Mouse (Mus musculus) neutrophil, adult 5-6 weeks (primary cell): ENCODE data around the gene Nmur2. TPM values are rescaled to one million over a fixed set of nuclear protein-coding genes. Genes with fewer than 3 reads are reported as not detected.

Experiments used
- ATAC-seq: fragments of 151-379, 151-347 bp; 2 replicates; pipeline ENCODE4 v1.8.0; 2017; ENCODE audit warnings: mild to moderate bottlenecking, moderate TSS enrichment; ENCODE audit not compliant: insufficient number of reproducible peaks, poor library complexity, low FRiP score, severe bottlenecking; ENCODE audit errors: extremely low read depth
- total RNA-seq: library from RNA; stranded (forward); fragments of 200-1000 nt; gene quantifications from 2 replicates; pipeline ENCODE4 v1.2.3, GENCODE M21; 2017

The Nmur2 gene
- not detected in 2 replicates for total RNA-seq

DNA sequence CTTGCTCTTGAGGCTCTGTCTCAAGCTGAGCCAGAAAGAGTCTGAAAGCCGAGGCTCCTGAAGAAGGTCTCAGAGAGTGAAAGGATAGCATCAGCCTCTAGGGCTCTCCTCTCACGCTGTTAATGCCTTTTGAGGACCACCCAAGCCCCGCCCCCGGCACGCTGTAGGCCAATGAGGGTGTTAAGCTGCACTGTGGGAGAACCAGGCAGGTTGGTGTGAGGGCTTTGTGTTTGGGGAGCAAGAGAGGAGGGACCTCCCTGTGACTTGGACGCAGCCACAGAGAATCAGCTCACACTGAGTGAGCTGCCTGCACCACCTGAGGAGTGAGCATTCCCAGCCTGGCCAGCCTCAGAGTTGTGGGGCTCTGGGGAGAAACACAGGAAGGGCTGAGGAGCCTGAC is at the start of gene Nmur2:
TSS of gene Nmur2 (minus strand) at position 94 of the 400 bp plus-strand sequence.
- no peak for ATAC-seq

DNA sequence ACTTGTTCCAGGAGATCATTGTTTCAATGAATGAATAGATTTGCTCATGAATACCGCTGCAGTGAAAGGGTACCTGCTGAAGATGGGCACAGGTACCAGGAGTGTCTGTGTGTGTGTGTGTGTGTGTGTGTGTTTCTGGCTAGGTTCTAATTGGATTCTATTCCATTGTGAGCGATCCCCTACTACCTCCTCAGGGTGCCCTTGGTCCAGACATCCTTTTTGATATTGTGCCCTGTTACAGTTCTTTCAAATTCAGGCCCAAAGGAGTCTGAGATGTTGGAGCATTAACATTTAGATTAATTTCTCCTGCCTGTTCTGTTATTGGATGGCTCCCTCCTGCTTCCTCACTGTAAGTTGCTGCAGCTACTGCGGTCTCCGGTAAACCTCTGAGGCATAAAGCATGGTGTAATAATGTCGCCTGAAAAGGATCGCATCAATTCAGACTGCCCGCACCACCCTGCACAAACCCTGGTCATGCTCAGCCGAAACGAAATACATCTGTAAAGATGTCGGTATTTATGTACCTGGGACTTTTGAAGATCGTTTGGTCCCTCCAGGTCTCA is 48.4 kb upstream of the Nmur2 start:
- no peak for ATAC-seq

DNA sequence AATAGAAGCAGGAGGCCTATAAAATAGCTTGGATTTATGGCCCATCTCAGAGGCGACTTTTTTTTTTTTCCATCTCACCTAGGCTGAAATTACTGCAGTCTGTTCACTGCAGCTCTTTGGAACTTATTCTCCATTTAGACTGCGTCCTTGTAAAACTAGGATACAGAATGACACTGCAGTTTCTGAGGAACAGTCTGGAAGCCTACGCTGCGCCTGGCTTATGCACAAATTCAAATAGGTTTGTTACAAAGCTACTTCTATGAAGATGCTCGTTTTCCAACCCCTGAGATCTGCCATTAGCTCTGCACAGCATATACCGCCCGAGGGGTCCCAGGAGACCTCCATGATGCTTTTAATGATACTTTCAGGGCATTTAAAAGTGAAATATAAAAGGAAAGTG is 31.3 kb upstream of the Nmur2 start:
- no peak for ATAC-seq

DNA sequence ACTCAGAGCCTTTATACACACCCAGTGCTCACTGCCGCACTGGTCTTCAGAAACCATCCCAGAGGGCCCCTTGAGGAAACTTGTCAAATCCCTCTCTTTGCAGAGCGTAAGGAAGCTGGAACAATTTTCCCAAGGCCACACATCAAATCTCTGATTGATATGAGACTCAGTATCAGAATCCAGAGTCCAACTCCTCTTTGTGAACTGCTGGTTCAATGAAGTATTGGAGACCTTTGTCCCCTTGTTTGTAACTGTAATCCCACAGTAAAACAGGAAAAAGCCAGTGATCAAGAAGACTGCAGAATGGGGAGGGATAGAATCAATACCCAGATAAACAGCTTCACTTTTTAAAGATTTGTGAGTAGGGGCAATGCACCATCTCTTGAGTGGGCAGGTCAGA is 28.8 kb upstream of the Nmur2 start:
- ATAC-seq, result no peak

DNA sequence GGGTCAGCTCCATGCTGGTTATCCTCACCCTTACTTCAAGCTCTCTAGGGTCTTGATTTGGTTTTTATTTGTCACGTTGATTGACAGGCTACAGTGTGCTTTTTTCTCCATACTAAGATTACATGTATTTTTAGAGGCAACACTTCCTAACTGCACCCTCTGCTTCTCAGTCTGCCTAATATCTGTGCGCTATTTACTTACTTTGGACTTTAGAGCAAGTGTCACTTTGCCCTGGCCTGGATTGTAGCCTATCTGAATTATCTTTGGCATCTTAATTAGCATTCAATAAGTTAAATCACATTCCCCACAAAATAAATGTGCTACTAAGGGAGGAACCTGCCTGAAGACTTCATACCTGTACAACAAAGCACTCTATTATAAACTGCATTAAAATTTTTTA is 24.3 kb upstream of the Nmur2 start:
- no peak for ATAC-seq

DNA sequence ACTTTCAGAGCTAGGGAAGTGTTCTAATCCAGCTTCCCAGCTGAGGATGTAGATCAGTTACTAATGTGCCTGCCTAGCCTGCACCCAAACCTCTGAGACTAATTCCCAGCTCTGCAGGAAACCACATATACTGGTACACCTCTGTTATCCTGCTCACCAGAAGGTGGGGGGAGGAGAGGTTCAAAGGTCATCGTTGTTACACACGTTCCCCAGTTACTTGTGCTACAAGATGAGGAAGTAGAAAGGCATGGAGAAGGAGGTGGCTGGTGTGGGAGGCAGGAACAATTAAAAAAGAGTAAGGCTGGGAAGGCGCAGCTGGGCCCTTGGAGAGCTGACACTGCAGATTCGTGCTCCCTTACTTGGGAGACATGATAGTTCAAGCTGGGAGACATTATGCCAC is 23.8 kb upstream of the Nmur2 start:
- no peak for ATAC-seq

DNA sequence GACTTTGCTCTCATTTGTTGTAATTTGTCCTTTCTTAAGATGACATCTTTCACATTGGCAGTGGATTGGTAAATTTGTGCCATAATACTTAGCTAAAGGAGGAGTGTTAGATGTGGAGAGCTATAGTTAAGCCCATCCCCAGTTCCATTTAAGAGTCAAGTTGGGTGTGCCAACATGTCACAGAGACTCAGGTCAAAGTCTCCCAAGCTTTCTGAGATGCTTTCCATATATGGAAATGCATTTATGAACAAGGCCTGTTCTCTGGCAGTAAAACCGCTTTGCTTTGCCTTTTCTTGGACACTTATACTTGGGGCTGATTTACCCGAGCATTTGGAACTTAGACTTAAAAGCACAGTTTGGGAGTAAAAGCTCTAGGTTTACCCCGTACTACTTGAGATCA is 18.4 kb upstream of the Nmur2 start:
- ATAC-seq, result no peak

DNA sequence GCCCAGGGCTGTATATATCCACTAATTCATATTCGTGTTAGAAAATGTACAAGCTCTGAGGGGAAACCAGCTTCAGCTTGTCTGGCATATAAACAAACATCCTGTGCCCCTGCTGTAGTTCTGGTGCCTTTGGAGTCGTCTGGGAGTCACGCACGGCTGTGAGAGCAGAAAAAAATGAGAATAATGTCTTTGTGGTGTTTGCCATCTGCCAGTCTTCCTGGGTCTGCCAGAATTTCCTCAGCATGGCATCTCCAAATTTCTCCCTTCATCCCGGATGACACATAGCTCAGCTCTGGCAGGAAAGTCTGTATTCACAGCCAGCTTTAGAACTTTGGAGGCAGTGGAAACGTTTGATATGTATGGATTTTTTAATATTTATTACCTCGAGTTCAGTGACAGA is 13.6 kb upstream of the Nmur2 start:
- no peak for ATAC-seq

DNA sequence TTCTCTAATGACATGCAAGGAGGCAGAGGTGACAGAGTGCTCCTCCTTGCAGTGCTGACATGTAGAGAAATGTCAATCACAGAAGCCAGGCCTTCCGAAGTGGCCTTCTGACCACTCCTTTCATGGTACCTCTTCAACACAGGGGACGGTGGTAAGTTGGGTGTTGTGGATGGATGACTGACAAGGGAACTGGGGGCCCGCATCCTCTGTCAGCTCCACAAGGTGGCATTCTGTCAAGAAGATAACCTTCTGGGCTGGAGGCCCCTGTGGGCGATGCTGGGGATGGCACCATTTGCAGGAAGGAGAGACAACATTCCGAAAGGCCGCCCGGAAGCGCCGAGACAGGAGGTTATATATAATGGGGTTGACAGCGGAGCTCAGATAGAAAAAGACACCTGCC is 14.0 kb downstream of the Nmur2 start:
- no peak for ATAC-seq

DNA sequence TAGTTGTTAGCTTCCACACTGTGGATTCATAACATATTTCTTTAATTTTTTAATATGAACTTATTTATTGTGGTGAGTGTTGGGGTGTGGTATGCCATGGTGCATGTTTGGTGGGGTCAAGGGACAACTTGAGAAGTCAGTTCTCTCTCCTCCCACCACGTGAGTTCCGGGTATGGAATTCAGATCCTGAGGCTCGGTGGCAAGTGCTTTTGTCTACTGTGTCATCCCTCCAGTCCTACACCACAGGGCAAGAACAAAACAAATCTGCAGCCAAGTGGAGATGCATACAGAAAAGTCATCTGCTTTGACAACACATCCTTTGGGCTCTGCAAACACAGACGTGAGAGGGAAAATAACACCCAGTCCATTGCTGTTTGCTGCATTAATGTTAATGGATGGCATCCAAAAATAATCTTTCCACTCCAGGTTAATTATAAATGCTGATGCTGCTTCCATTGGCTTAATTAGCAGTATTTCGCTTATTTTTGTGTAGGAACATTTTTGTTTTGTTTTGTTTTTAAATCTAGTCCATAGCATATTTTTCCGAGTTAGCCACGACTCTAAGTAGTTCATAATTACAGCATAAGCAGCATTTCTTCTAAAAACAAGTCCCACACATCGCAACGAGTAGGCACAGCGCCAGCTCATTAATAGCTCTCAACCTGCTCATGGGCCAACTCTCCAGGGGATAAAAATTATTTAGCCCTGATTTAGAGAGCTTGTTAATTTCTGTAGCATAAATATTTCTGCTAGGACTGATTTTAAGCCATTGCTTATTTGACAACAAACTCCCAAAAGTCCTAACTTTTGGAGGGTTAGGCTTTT is 14.9 kb downstream of the Nmur2 start:
- ATAC-seq, result no peak

DNA sequence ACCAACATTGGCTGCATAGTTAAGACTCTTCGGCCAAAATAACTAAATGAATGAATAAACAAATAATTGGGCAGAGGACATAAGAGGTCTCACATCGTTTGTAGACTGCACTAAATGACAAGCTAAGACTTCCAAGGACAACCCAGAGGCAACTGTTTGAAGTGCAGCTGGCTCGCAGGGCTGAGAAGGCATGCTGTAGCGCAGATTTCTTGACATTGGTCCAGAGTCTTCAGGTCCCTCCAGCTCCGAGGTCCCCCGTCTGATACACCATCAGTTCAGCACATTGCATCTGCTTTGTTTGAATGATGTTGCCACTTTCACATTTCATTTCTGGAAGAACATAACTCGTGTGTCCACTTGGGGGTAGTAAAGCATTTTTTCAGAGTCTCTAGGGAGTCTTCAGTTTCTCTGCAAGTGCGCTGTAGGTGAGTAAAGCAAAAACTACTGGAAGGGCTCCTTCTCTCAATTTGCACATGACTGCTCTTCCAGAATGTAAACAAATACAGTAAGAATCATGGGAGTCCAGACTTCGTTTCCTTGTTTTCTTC is 27.2 kb downstream of the Nmur2 start:
- ATAC-seq, result no peak

DNA sequence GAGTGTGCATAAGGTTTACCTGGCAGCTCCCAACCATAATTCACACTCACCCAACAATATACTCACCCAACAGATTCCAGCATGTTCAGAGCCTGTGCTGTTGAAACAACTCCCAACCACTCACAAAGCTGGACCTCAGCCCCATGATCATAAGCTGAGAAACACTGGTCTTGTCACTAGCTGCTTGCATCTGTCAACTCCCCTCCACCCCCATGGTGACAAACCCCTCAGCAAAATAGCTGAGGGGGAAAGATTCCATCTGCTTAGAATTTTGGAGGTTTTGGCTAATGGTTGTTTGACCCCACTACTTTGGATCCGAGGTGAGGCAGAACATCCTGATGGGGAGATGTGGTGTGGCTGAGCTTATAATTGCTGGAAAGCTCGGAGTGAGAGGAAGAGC is 28.4 kb downstream of the Nmur2 start:
- ATAC-seq, result no peak

DNA sequence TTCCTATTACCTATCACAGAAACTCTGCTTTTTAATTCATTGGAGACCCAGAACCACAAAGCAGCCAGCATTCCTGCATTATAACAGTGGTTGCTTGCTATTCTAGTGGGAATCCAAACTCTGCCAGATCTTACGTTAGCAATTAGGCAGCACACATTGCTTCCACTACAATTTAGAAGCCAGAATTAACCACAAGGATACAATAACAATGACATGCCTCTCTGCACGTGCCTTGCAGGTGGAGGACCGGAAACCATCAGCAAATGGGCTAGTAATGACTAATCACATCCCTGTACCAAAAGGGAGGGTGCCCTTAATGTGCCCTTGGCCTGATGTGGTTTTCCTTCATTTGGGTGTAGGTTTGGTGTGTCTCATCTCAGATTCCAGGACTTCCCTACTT is 32.5 kb downstream of the Nmur2 start:
- ATAC-seq, result no peak

DNA sequence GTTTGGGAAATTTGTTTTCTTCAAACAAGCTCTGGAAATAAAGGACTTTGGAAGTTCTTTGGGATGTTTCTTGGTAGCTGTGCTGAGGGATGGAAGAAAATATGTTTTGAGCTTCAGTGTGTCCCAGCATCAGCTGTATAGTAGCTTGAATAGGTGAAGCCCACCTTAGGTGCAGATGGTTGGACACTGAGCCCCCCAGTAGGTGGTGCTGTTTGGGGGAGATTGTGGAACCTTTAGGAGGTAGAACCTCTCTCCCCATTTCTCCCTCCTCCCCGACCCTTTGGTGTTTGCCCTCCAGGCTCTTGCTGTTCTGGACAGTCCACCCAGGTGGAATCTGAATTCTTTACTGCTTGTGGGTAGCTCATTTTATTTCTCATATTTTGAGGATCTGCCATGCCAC is 48.0 kb downstream of the Nmur2 start:
- no peak for ATAC-seq

DNA sequence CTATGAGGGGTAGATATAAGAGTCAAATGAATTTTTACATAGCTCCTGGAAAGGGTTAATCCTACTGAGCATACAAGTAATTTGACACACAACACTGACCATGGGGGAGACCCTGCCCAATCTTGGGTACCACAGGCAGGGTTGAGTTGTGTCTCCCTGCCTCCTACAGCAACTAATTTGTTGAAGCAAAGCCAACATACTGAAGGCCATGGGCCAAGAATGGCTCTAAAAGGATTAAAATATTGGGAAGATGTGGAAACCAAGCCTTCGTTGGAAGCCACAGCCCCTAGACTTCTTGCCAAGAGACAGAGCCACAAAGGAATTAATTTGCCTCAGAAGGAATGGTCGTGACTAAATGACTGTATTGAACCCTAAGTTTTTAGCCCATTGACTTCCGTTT is 48.7 kb downstream of the Nmur2 start:
- no peak for ATAC-seq

DNA sequence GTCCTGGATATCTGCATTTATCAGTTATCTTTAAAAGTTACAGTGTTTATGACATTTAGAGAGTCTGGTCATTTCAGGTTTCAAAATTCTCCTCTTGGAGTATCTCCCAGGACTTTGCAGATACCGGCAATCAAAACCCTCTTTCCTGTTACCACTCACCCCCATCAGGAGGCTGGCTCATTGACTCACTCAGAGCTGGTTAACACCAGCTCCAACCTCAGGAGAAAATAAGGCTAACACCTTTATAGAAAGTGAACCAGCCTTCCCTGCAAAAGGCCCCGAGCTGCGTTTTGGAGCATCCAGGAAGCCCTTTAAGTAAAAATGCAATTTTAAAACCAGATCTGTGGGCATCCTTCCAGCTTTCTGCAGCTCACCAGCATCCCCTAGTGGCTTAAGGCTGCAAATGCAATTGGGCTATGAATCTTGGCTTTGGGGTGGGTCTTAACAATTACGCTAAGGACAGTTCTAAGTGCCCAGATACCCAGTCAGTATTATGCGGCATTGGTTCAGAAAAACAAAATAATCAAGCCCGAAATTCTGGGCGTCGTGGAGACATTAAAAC is 49.2 kb downstream of the Nmur2 start:
- ATAC-seq, result no peak

DNA sequence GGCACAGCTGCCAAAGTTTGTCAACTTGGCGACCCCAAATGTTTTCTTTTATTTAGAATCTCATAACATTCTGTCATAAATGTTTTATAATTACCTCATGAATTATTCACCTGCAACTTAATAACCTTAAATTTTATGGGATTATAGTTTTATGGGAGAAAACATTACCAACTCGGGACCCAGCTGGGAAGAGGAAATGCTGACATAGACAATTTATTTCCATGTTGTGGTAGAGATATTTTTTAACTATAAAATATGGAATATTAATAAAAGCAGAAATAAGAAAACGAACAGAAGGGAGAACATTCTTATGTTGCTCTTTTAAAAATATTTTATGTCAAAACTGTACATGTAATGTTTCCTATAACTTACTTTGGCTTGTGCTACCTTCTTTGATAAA is 56.2 kb downstream of the Nmur2 start:
- ATAC-seq, result no peak

DNA sequence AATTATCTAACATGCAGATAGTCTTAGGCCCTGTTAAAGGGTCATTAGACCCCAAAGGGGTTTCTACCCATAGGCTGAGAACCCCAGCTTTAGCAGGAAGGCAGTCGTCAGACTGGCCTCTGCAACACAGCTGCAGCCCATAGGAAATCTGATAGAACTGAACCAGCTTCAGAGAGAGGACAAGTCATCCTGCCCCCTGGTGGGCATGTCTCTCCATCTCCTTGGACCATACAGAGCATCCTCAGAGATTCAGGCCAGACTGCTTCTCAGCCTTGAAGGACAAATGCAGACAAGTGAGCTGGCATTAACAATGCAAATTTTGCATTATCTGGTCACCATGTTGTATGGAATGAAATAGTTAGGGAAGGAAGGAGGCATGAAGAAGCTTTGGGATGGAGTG is 59.2 kb downstream of the Nmur2 start:
- no peak for ATAC-seq

DNA sequence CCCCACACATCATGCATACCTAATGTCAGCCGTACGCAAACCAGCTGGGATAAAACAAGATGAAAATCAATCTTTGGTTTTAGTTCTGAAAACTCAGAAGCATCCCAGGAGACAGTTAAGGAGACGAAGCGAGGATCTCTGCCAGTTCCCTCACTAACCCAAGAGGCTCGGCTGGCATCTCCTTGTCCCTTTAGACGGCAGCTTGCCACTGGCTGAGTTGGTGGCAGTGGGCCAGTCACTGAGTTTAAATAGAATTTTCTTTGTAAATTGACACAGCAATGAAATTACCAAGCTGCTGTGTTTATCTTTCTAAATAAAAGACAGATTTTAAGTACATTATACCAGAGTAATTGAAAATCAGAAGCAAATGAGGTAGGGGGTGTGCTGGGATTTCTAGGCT is 62.7 kb downstream of the Nmur2 start:
- no peak for ATAC-seq
